Mouse (Mus musculus) MEL (cell line): Measurements from ENCODE around the gene Pappa2. TPM values are rescaled to one million over a fixed set of nuclear protein-coding genes. Genes with fewer than 3 reads are reported as not detected.

Experiments
- DNase-seq: peaks from one replicate; pipeline ENCODE4 v3.0.0; 2011; ENCODE audit warnings: low read depth, low spot score
- H3K27ac ChIP-seq: 2 replicates; pipeline ENCODE4 v1.5.1; 2012; ENCODE audit warnings: low read depth, mild to moderate bottlenecking, control low read depth, low read length, moderate library complexity; ENCODE audit not compliant: control insufficient read depth
- H3K27me3 ChIP-seq, 2 experiments: fragments of 150-350 bp in 1 of 2; sonication (generic) in 1 of 2; 2 replicates each; pipeline ENCODE4 v1.6.1; 2012; ENCODE audit warnings: low read length in 2 of 2, mild to moderate bottlenecking in 2 of 2, improper control_type of control experiment in 1 of 2, moderate library complexity in 1 of 2; ENCODE audit not compliant: insufficient read depth in 2 of 2, control insufficient read depth in 1 of 2
- H3K36me3 ChIP-seq, 2 experiments: 2 replicates each; pipeline ENCODE4 v1.6.1; 2012 to 2014; ENCODE audit warnings: low read length in 2 of 2, improper control_type of control experiment in 1 of 2, inconsistent platforms in 1 of 2, mild to moderate bottlenecking in 1 of 2; ENCODE audit not compliant: insufficient read depth in 2 of 2, control insufficient read depth in 1 of 2
- H3K4me1 ChIP-seq, 2 experiments: fragments of 150-350 bp in 1 of 2; sonication (generic) in 1 of 2; 2 replicates each; pipeline ENCODE4 v1.6.1; 2012; ENCODE audit warnings: low read length in 2 of 2, improper control_type of control experiment in 1 of 2, mild to moderate bottlenecking in 1 of 2; ENCODE audit not compliant: insufficient read depth in 2 of 2, control insufficient read depth in 1 of 2
- H3K4me3 ChIP-seq, 2 experiments: fragments of 150-350 bp in 1 of 2; sonication (generic) in 1 of 2; 2 replicates each; pipeline ENCODE4 v1.5.1; 2012; ENCODE audit warnings: low read depth in 2 of 2, low read length in 2 of 2, mild to moderate bottlenecking in 2 of 2, moderate library complexity in 2 of 2, control low read depth in 1 of 2, improper control_type of control experiment in 1 of 2; ENCODE audit not compliant: control insufficient read depth in 1 of 2, insufficient read depth in 1 of 2
- H3K79me2 ChIP-seq: 2 replicates; pipeline ENCODE4 v1.6.1; 2012; ENCODE audit warnings: mild to moderate bottlenecking, low read length, moderate library complexity; ENCODE audit not compliant: control insufficient read depth, poor library complexity, insufficient read depth
- H3K9ac ChIP-seq: 2 replicates; pipeline ENCODE4 v1.6.1; 2012; ENCODE audit warnings: low read depth, mild to moderate bottlenecking, control low read depth, low read length, moderate library complexity; ENCODE audit not compliant: control insufficient read depth, poor library complexity, severe bottlenecking
- H3K9me3 ChIP-seq: fragments of 150-350 bp; sonication (generic); replicated peaks from 2 replicates; pipeline ENCODE4 v1.6.1; 2012; ENCODE audit warnings: mild to moderate bottlenecking, low read length, improper control_type of control experiment, moderate library complexity; ENCODE audit not compliant: insufficient read depth
- BHLHE40 ChIP-seq: IDR thresholded peaks from 2 replicates; pipeline ENCODE4 v1.6.1; 2012; ENCODE audit warnings: low read depth, mild to moderate bottlenecking, inconsistent platforms, low read length, improper control_type of control experiment, borderline replicate concordance
- CHD1 ChIP-seq: IDR thresholded peaks from 2 replicates; pipeline ENCODE4 v1.6.1; 2012; ENCODE audit warnings: low read depth, mild to moderate bottlenecking, inconsistent platforms, low read length, improper control_type of control experiment
- CHD2 ChIP-seq: IDR thresholded peaks from 2 replicates; pipeline ENCODE4 v1.6.1; 2011; ENCODE audit warnings: low read length, improper control_type of control experiment
- ETS1 ChIP-seq: IDR thresholded peaks from 2 replicates; pipeline ENCODE4 v1.6.1; 2012; ENCODE audit warnings: low read depth, mild to moderate bottlenecking, inconsistent platforms, low read length, improper control_type of control experiment, moderate library complexity
- GATA1 ChIP-seq: IDR thresholded peaks from 2 replicates; pipeline ENCODE4 v1.6.1; 2011; ENCODE audit warnings: low read depth, low read length, improper control_type of control experiment
- HCFC1 ChIP-seq: IDR thresholded peaks from 2 replicates; pipeline ENCODE4 v1.6.1; 2012; ENCODE audit warnings: low read depth, mild to moderate bottlenecking, inconsistent platforms, low read length, improper control_type of control experiment, moderate library complexity
- KAT2A ChIP-seq: conservative IDR thresholded peaks from 2 replicates; pipeline ENCODE4 v1.6.1; 2012; ENCODE audit warnings: low read depth, low read length, improper control_type of control experiment, inconsistent platforms
- MAFK ChIP-seq: IDR thresholded peaks from 2 replicates; pipeline ENCODE4 v1.6.1; 2011; ENCODE audit warnings: low read depth, mild to moderate bottlenecking, low read length, improper control_type of control experiment, borderline replicate concordance
- MAZ ChIP-seq: IDR thresholded peaks from 2 replicates; pipeline ENCODE4 v1.6.1; 2012; ENCODE audit warnings: low read depth, mild to moderate bottlenecking, inconsistent platforms, low read length, improper control_type of control experiment
- MEF2A ChIP-seq: IDR thresholded peaks from 2 replicates; pipeline ENCODE4 v1.6.1; 2014; ENCODE audit warnings: low read depth, mild to moderate bottlenecking, inconsistent platforms, low read length, improper control_type of control experiment; ENCODE audit not compliant: poor library complexity, insufficient replicate concordance, severe bottlenecking; ENCODE audit errors: extremely low read depth
- NELFE ChIP-seq: IDR thresholded peaks from 2 replicates; pipeline ENCODE4 v1.6.1; 2011; ENCODE audit warnings: low read depth, low read length, improper control_type of control experiment
- NRF1 ChIP-seq: IDR thresholded peaks from 2 replicates; pipeline ENCODE4 v1.6.1; 2014; ENCODE audit warnings: low read depth, mild to moderate bottlenecking, inconsistent platforms, low read length, improper control_type of control experiment, moderate library complexity; ENCODE audit not compliant: poor library complexity, insufficient read depth, severe bottlenecking
- POLR2AphosphoS2 ChIP-seq: IDR thresholded peaks from 2 replicates; pipeline ENCODE4 v1.6.1; 2011; ENCODE audit warnings: low read length, improper control_type of control experiment
- RCOR1 ChIP-seq: IDR thresholded peaks from 2 replicates; pipeline ENCODE4 v1.6.1; 2012; ENCODE audit warnings: low read depth, mild to moderate bottlenecking, inconsistent platforms, low read length, improper control_type of control experiment
- TAL1 ChIP-seq: IDR thresholded peaks from 2 replicates; pipeline ENCODE4 v1.6.1; 2012; ENCODE audit warnings: mild to moderate bottlenecking, inconsistent platforms, low read length, moderate library complexity, mixed read lengths
- USF1 ChIP-seq: IDR thresholded peaks from 2 replicates; pipeline ENCODE4 v1.6.1; 2014; ENCODE audit warnings: low read depth, mild to moderate bottlenecking, inconsistent platforms, low read length, improper control_type of control experiment, moderate library complexity
- ZC3H11A ChIP-seq: IDR thresholded peaks from 2 replicates; pipeline ENCODE4 v1.6.1; 2012; ENCODE audit warnings: low read depth, mild to moderate bottlenecking, inconsistent platforms, low read length, improper control_type of control experiment
- ZKSCAN1 ChIP-seq: IDR thresholded peaks from 2 replicates; pipeline ENCODE4 v1.6.1; 2012; ENCODE audit warnings: low read depth, mild to moderate bottlenecking, inconsistent platforms, low read length, improper control_type of control experiment, moderate library complexity
- ZNF384 ChIP-seq: IDR thresholded peaks from 2 replicates; pipeline ENCODE4 v1.6.1; 2012; ENCODE audit warnings: low read depth, mild to moderate bottlenecking, inconsistent platforms, low read length, improper control_type of control experiment
- polyA plus RNA-seq, 2 experiments: library from polyadenylated mRNA; stranded (reverse) in 1 of 2; unstranded in 1 of 2; fragments of >175 nt in 1 of 2; fragments of >200 nt in 1 of 2; gene quantifications; 2 replicates each; pipeline versions ENCODE4 v1.2.1 to v1.2.4; 2012; ENCODE audit warnings: low replicate concordance in 2 of 2, low read depth in 1 of 2; ENCODE audit not compliant: insufficient read length in 2 of 2, insufficient read depth in 1 of 2, missing spikeins in 1 of 2
- total RNA-seq: library from RNA; depleted of rRNA; stranded (reverse); fragments of 300-350 nt; gene quantifications from 2 replicates; pipeline ENCODE4 v1.2.3, GENCODE M21; 2012

Pappa2 gene
- total and polyA plus RNA-seq, 3 experiments: not detected

DNA sequence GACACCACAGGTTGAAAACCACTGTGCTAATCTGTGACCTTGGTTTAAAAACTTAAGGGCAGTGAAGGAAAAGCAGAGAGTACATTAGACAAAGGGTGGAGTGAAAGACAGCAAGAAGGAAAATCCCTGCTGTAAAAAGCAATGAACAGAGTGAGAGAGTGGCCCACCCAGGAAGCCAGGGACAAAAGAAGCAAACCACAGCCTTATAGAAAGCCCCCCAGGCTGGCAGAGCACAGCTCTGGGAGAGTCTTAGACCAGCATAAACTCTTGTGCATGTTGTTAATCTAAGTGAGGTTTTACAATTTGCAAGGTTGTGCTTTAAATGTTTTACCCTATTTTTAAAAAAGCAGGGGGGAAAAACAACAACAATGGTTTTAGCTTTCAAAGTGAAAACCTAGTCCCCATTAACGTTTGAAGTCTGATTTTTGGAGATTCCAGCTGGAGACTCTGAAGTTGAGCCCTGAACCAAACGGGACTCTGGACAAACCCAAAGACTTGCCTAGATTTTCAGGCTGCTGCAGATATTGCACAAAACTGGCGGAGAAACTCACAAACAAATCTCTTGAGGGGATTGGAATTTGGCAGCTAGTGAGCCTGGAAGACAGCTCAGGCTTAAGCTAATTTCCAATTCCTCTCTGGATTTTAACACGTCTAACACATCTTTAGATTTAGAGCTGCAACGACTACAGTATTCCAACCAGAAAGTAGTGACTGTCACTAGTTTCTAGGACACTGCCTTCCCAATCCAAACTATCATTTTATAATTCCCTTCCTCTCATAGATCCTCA lies 241.0 kb downstream of the Pappa2 start:
- Histone ChIP-seq H3K4me3 (no peak overlapping the region), H3K27me3 (no peaks in the 10 kb centered on the region), H3K9me3 (no peaks in the 10 kb centered on the region), H3K27ac (no peak overlapping the region), H3K79me2 (no peaks in the 10 kb centered on the region), H3K36me3 (no peaks in the 10 kb centered on the region), H3K9ac (no peak overlapping the region), H3K4me1 (no peaks in the 10 kb centered on the region)
- no peak for TF ChIP-seq GATA1
- TF ChIP-seq KAT2A: no peak
- no peak for TF ChIP-seq ZC3H11A
- no peak for TF ChIP-seq TAL1
- no peak for TF ChIP-seq RCOR1
- TF ChIP-seq MEF2A: no peak
- no peak for TF ChIP-seq ZNF384
- no peak for TF ChIP-seq ZKSCAN1
- no peak for TF ChIP-seq BHLHE40
- no peak for TF ChIP-seq CHD1
- no peak for TF ChIP-seq USF1
- no peak for TF ChIP-seq NRF1
- TF ChIP-seq MAFK: no peak
- no peak for TF ChIP-seq POLR2AphosphoS2
- TF ChIP-seq ETS1: no peak
- no peak for TF ChIP-seq NELFE
- TF ChIP-seq HCFC1: no peak
- TF ChIP-seq CHD2: no peak
- no peak for DNase-seq

DNA sequence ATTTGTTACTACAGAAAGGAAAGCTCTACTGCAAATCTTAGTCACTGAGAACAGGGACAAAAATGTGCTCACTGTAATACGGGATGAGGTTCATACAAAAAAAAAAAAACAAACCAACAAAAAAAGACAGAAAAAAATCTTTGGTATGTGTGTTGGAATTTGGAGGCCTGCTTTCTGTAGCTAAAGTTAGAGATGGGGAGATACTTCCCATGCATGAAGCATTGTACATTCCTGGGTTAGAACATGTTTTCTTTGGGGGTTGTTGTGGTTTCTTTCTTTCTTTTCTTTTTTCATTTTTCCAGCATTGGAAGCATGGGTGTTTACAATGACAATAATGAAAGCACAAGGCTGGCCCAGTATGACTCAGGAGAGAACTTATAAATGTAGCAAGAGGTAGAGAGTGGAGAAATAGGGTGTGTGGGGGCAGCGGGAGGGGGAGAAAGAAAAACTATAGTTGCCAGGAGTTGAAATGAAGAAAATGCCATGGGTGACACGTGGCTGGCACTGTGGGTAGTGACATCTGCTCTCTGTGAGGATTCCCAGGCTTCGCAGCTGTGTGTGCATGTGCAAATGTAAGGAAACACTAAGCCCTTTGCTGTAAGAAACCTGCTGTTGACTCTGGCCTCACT lies 247.3 kb downstream of the Pappa2 start:
- no peak overlapping the region for H3K4me3 ChIP-seq
- H3K36me3 ChIP-seq: no peaks in the 10 kb centered on the region
- no peak overlapping the region for H3K9ac ChIP-seq
- no peaks in the 10 kb centered on the region for H3K9me3 ChIP-seq
- no peak for TF ChIP-seq MAZ
- no peak for TF ChIP-seq HCFC1
- no peak for TF ChIP-seq RCOR1
- TF ChIP-seq, all 39 proteins: peak for 0
- no peaks in the 10 kb centered on the region for H3K27me3 ChIP-seq
- no peak overlapping the region for H3K27ac ChIP-seq
- no peak for DNase-seq
- H3K4me1 ChIP-seq: no peaks in the 10 kb centered on the region
- H3K79me2 ChIP-seq: no peaks in the 10 kb centered on the region
